Mouse (Mus musculus) embryonic facial prominence, embryonic 14.5 days (tissue): ENCODE results near the gene Popdc2. TPM values are rescaled to one million over a fixed set of nuclear protein-coding genes. Genes with fewer than 3 reads are reported as not detected.

Source experiments
- ATAC-seq: fragments of 200-750 bp; cut with Nextera tagmentation; 2 replicates; pipeline ENCODE4 v1.8.0; 2017; ENCODE audit warnings: low read depth, moderate number of reproducible peaks, moderate TSS enrichment
- DNase-seq: peaks from one replicate; pipeline ENCODE4 v3.0.0-alpha.2; 2015; ENCODE audit warnings: low spot score
- H3K27ac ChIP-seq: fragments of 300-500 bp; sonication (generic); replicated peaks from 2 replicates; pipeline ENCODE4 v1.5.1; 2014; ENCODE audit warnings: low read depth, mild to moderate bottlenecking, low read length, moderate library complexity
- H3K27me3 ChIP-seq: fragments of 300-500 bp; sonication (generic); replicated peaks from 2 replicates; pipeline ENCODE4 v1.6.1; 2014; ENCODE audit warnings: low read length; ENCODE audit not compliant: control insufficient read depth, insufficient read depth
- H3K36me3 ChIP-seq: fragments of 300-500 bp; sonication (generic); 2 replicates; pipeline ENCODE4 v1.6.1; 2014; ENCODE audit warnings: low read length, mixed read lengths; ENCODE audit not compliant: control insufficient read depth, insufficient read depth
- H3K4me1 ChIP-seq: fragments of 300-500 bp; sonication (generic); 2 replicates; pipeline ENCODE4 v1.6.1; 2014; ENCODE audit warnings: antibody characterized with exemption, low read length; ENCODE audit not compliant: control insufficient read depth, insufficient read depth
- H3K4me2 ChIP-seq: fragments of 300-500 bp; sonication (generic); 2 replicates; pipeline ENCODE4 v1.6.1; 2014; ENCODE audit warnings: low read depth, mild to moderate bottlenecking, low read length, moderate library complexity, mixed read lengths
- H3K4me3 ChIP-seq: fragments of 300-500 bp; sonication (generic); 2 replicates; pipeline ENCODE4 v1.5.1; 2014; ENCODE audit warnings: low read depth, mild to moderate bottlenecking, low read length
- H3K9ac ChIP-seq: fragments of 300-500 bp; sonication (generic); 2 replicates; pipeline ENCODE4 v1.6.1; 2014; ENCODE audit warnings: low read depth, mild to moderate bottlenecking, low read length, moderate library complexity, mixed read lengths
- H3K9me3 ChIP-seq: fragments of 300-500 bp; sonication (generic); 2 replicates; pipeline ENCODE4 v1.6.1; 2016; ENCODE audit warnings: low read length; ENCODE audit not compliant: control insufficient read depth
- WGBS: fragments of 180-500 bp; shearing (Covaris S2); extraction: QIAGEN DNeasy Blood & Tissue Kit; methylation state at CpG from one replicate; pipeline ENCODE4 v1.1.7; 2014; 5-methylcytosine and 5-hydroxymethylcytosine counted together
- polyA plus RNA-seq: library from polyadenylated mRNA; unstranded; fragments of >200 nt; fragmentation: Nextera tagmentation; extraction: Ambion mirVana; gene quantifications from 2 replicates; pipeline ENCODE4 v1.2.1, GENCODE M21; 2014

Gene Popdc2
- polyA plus RNA-seq, 1 experiment from 2014 or later: 12.8 TPM

DNA sequence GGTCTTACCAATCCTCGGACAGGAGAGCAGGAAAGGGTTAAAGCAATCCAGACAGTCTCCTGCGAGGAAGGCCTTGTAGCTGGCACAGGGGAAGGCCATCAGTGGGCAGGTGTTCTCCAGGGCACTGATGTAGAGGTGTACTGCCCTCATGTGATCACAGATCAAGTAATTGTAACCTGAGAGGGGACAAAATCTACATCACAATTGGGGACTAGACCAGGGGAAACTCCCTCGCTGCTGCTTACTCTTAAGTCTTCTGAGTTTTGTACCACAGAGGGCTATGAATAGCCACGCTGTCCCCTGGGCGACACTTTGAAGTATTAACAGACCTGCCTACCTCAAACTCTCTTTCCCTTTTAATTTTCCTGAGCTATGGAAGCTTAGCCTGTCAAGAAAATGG, 45.6 kb downstream of the Popdc2 start:
- Histone ChIP-seq H3K4me1 (no peaks in the 10 kb centered on the region), H3K27ac (no peak overlapping the region), H3K4me3 (no peak overlapping the region), H3K27me3 (no peaks in the 10 kb centered on the region), H3K36me3 (no peaks in the 10 kb centered on the region), H3K4me2 (no peak overlapping the region), H3K9ac (no peak overlapping the region), H3K9me3 (no peaks in the 10 kb centered on the region)
- ATAC-seq: peak; percentile 65; the same call in 1 of the 2 replicates
- DNase-seq: peak; percentile 23
- WGBS: 44% methylated on average over 5 of the region's 5 CpGs

- DNase-seq (no peak), ATAC-seq (no peak)
- no peaks in the 10 kb centered on the region for H3K9me3 ChIP-seq
- H3K36me3 ChIP-seq: no peaks in the 10 kb centered on the region
- 95% methylated on average over 8 of the region's 8 CpGs for WGBS
- H3K27me3 ChIP-seq: no peaks in the 10 kb centered on the region
- no peak overlapping the region for H3K27ac ChIP-seq
- no peaks in the 10 kb centered on the region for H3K4me1 ChIP-seq
- H3K4me2 ChIP-seq: no peak overlapping the region
- H3K4me3 ChIP-seq: no peak overlapping the region
- no peak overlapping the region for H3K9ac ChIP-seq
Measured at GRCm38 (mm10) chr16:38408416-38408815, 46.4 kb downstream of the Popdc2 start.

- WGBS: 83% methylated on average over 7 of the region's 7 CpGs
- Histone ChIP-seq H3K9me3 (no peaks in the 10 kb centered on the region), H3K27ac (no peak overlapping the region), H3K4me2 (no peak overlapping the region), H3K4me3 (no peak overlapping the region), H3K4me1 (no peaks in the 10 kb centered on the region), H3K36me3 (no peaks in the 10 kb centered on the region), H3K9ac (no peak overlapping the region), H3K27me3 (no peaks in the 10 kb centered on the region)
- ATAC-seq (no peak), DNase-seq (no peak)
Measured at GRCm38 (mm10) chr16:38414953-38415352, 52.9 kb downstream of the Popdc2 start.

GRCm38 (mm10) chr16:38425374-38425773, 63.4 kb downstream of the Popdc2 start:
- H3K9ac ChIP-seq: no peak overlapping the region
- no peak overlapping the region for H3K4me3 ChIP-seq

DNA sequence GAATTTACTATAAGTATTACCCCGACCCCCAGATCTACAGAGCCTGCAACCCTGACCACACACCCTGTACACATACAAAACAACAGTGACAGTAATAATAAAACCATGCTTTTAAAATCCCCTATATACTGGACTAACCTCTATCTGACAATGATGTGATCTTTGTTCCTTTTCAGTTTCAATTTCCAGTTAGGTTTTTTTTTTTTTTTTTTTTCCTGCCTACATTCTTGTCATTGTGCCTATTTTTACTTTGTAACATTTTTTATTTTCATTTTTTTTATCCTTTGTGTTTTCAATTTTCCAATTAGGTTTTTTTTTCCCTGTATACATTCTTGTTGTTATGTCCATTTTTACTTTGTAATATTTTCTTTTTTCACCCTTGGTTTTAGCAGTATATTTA, 63.8 kb downstream of the Popdc2 start:
- ATAC-seq (no peak), DNase-seq (no peak)
- Histone ChIP-seq H3K4me2 (no peak overlapping the region), H3K4me3 (no peak overlapping the region), H3K4me1 (no peaks in the 10 kb centered on the region), H3K27ac (no peak overlapping the region), H3K36me3 (no peaks in the 10 kb centered on the region), H3K9ac (no peak overlapping the region), H3K27me3 (no peaks in the 10 kb centered on the region), H3K9me3 (no peaks in the 10 kb centered on the region)
- 77% methylated on average over 1 of the region's 1 CpGs for WGBS

More at GRCm38 (mm10) chr16:38425374-38425773, 63.4 kb downstream of the Popdc2 start:
- H3K9me3 ChIP-seq: no peaks in the 10 kb centered on the region
- WGBS: 92% methylated on average over 2 of the region's 2 CpGs
- no peaks in the 10 kb centered on the region for H3K27me3 ChIP-seq
- no peak overlapping the region for H3K27ac ChIP-seq
- H3K4me2 ChIP-seq: no peak overlapping the region
- no peaks in the 10 kb centered on the region for H3K4me1 ChIP-seq
- DNase-seq: no peak
- no peak for ATAC-seq
- H3K36me3 ChIP-seq: no peaks in the 10 kb centered on the region

Other genes starting within 250 kb of the Popdc2 start
- not detected in 2 replicates for gene Nr1i2, start 67.4 kb upstream of the Popdc2 start, polyA plus RNA-seq
- gene Maats1, start 20.1 kb upstream of the Popdc2 start, polyA plus RNA-seq: 0.62 and 1.8 TPM in 2 replicates
- 133 and 168 TPM in 2 replicates for gene Cox17, start 15.2 kb upstream of the Popdc2 start, polyA plus RNA-seq
- not detected in 2 replicates for gene Gm21987, start 15.2 kb upstream of the Popdc2 start, polyA plus RNA-seq
- 0.58 and 1.1 TPM in 2 replicates for gene Pla1a, start 70.9 kb downstream of the Popdc2 start, polyA plus RNA-seq
- gene Adprh, start 90.5 kb downstream of the Popdc2 start, polyA plus RNA-seq: 95.5 and 106 TPM in 2 replicates
- gene Cd80, start 93.4 kb downstream of the Popdc2 start, polyA plus RNA-seq: 0.46 and 0.47 TPM in 2 replicates
- gene Timmdc1, start 160.5 kb downstream of the Popdc2 start, polyA plus RNA-seq: 18.5 and 19.2 TPM in 2 replicates
- gene Poglut1, start 188.0 kb downstream of the Popdc2 start, polyA plus RNA-seq: 51.4 and 57.3 TPM in 2 replicates
- 148 and 155 TPM in 2 replicates for gene Tmem39a, start 196.5 kb downstream of the Popdc2 start, polyA plus RNA-seq